Mouse (Mus musculus): ENCODE data around the gene Fam241b.

GRCm38 (mm10) chr10:62094401-62094800 is 49.3 kb downstream of the Fam241b start:
- TF ChIP-seq CTCF (conservative IDR thresholded peaks at IDR 0.05; ENCODE audit: low read length) (no peak), POU5F1 (IDR thresholded peaks at IDR 0.05; ENCODE audit: borderline replicate concordance, low read length) (no peak), NANOG (IDR thresholded peaks at IDR 0.05; ENCODE audit: borderline replicate concordance, low read length) (no peak)

All from E14TG2a.4 (cell line).